Mouse (Mus musculus) retina, adult 2 months (tissue): ENCODE measurements around the gene Cfap97d1.
A peak's percentile ranks its signal among the peaks of the same experiment; 100 is the strongest.
"Not testable (repeated sequence)": the region's sequence is repeated elsewhere in the genome, so short reads cannot be mapped to it uniquely, and the experiment has no call there.

Source experiments
- DNase-seq: peaks from one replicate; pipeline ENCODE4 v3.0.0-alpha.2; 2012; ENCODE audit warnings: low read depth, low spot score

Cfap97d1 gene

DNA sequence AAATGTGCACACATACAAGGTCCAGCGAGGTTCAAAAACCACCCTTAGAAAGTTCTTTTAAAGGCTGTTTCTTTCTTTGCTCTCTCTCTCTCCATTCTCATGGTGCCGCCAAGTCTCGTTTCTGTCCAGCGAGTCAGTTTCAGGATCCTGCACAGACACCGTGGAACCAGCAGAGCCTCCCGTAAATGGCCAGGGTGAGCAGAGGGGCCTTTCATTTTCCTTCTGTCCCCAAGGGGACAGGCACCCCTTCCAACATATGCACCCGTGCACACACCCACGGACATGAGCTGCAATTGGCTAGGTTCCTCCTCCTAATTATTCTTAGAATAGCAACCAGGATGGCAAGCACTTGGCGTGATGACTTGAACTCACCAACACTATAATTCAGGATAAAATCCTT, 10.6 kb upstream of the Cfap97d1 start:
- no peak for DNase-seq

DNA sequence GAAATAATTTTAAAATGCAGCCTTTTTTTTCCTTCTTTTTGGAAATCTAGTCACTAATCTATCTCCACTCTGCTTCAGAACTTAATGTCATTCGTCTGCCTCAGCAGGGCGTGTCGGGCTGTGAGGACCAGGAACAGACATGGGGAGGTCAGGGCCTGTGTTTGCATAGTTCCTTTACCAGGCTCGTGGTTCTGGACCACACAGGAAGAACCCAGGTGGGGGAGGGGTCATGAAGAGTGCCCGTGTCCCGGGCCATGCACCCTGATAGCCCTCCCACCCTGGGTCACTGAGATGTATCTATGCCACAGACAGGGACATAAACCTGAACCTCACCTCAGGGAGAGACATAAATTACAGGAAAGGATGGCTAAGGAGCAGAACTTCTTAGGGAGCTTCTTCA, 9.9 kb upstream of the Cfap97d1 start:
- no peak for DNase-seq

DNA sequence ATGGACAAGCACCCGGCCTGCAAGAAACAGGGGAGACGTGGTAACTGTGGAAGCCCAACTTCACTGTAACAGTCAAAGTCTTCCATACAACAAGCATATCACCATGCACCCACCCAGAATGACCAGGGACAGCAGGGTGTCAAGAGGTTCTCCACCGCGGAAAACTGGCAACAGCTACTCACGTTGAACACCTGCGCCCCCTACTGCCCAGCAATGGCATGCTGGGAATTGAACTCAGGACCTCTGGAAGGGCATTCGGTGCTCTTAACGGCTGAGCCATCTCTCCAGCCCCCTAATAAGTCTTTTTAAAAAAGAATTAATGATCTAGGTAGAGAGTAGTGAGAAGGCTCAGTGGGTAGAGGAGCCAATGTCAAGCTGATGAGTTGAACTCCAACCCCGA, 9.2 kb upstream of the Cfap97d1 start:
- no peak for DNase-seq

DNA sequence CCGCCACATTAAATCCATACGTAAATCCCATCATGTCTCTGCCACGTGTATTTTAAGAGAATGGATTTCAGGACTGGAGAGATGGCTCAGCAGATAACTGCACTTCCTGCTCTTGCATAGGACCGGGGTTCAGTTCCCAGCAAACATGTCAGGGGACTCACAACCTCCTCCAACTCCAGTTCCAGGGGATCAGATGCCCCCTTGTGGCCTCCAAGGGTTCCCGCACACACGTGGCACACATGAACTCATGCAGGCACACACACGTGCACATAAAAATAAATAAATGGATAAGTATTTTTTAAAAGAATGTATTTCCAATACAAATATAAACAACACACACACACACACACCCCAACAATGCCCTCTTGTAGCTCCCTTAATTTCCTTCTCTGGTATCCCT, 7.1 kb upstream of the Cfap97d1 start:
- no peak for DNase-seq

DNA sequence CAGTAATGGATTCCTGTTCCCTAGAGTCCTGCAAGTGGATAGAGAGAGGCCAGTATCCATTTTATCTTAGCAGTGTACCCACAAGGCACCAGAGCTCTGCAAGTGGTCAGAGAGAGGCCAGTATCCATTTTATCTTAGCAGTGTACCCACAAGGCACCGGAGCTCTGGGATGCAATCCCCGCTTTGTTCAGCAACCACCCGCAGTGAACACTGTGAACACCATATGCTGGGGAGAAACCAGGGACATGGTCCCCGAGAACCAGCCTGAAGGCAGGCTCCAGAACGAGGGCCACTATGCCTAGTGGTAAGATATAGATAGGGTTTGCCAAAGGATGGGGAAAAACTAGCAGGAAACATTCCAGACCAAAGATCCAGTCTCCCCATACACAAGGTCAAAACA, 4.9 kb upstream of the Cfap97d1 start:
- DNase-seq, result no peak

DNA sequence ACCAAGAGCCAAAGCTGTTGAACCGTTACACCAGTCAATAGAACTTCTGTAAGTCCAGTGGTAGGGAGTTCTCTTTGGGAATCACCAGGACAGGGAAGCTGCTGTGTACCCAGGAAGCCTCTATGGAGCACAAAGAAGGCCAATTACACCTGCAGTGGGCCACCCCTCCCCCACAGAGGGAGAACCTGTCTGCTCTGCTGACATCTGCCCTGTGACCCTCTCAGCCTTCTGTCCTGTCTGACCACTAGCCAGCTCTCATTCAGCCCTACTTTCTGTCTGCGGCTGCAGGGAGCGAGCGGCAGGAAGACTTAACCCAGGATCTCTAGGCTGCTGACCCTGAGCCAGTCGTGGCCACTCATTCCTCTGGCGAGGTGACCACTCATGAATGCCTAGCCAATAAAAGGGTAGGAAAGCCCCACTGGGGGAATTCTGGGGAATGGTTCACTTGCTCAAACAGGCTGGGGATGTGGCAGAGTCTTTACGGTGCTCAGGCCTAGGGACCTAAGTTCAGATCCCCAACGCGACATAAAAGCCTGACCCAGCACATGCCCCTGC, 3.4 kb upstream of the Cfap97d1 start:
- DNase-seq, result no peak

DNA sequence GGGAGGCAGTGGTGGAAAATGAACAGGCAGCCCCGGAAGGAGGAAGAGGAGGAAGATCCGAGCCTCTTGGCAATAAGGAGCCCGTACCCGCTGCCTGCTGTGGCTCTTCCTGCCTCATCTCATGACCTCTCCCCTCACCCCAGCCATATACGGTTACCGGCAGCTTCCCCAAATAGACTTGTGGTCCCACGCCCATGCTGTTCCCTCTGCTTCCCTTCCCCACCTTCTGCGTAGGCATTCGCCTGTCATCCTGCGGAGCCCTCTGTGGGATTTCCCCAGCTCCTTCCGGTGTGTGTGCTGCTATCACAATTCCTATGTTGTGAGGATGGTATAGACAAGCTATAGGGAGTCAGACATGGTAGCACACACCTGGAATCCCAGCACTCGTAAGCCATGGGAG, 2.2 kb upstream of the Cfap97d1 start:
- no peak for DNase-seq

DNA sequence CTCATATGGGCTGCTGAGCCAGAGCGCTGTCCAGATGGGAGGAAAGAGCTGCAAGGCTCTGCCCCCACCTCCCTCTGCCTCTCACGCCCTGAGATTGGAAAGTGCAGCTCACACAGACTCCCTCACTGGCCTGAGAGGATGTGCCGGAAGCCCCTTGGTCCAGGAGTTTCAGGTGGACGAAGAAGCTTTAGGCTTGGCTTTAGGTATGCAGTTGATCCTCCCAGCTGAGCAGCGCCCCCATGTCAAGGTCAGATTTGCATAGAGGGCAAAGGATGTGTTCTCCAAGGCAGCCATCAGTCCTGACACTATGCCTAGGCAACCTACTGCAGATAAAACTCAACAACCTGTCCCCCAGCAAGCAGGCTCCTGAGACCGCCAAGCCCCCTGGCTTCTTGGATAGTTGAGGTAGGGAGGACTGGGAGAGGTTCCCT, 1.1 kb upstream of the Cfap97d1 start:
- DNase-seq, result no peak

DNA sequence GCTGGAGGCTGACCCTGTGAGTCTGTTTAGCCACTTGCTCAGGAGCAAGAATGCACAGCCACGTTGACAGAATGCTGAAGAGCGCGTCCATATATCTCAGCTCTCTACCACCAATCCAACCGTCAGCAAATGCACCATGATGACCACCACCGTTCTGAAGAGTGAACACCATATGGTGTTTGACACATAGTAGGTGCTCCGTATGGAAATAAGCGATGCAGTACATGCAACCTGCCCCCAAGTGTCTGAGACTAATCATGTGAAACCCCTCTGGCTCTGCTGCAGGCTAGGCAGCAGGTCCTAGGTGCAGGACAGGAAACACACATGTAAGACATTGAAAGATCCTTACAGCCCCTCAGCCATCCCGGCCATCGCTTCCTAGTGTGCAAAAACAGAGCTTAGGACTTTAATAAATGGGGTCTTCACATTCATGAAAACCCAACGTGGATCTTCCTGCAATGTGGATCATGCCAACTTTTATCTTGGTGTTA, 603 bp upstream of the Cfap97d1 start:
- no peak for DNase-seq

DNA sequence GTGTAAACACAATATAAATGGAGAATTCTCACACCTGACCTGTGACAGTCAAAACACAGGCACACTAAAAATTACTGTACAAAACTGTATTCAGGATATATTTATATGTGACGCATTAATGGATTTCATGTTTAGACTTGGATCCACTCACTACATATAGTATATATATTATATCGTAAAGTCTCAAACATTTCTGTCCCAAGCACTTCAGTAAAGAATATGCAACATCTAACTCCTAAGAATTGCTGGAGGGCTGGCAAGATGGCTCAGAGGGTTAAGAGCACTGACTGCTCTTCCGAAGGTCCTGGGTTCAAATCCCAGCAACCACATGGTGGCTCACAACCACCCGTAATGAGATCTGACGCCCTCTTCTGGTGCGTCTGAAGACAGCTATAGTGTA, 1.4 kb downstream of the Cfap97d1 start:
- DNase-seq, result not testable (repeated sequence)

DNA sequence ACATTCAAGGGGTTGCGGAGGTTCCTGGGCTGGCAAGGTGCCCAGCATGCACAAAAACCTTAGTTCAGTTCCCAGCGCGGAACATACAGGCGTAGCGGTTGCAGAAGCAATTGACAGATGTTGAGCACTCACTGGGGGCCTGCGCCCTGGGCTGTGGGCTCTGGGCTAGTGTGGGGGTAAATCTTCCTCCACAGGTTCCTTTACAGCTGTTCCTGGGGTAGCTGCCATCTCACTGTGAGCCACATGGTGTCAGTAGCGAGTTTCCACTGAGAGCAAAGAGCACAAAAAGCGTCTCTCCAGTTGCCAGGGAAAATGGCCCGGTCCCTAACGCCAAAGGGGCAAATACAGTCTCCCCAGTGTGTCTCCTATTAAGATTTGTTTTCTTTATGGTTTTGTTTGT, 1.9 kb downstream of the Cfap97d1 start:
- DNase-seq, result peak; percentile 50

DNA sequence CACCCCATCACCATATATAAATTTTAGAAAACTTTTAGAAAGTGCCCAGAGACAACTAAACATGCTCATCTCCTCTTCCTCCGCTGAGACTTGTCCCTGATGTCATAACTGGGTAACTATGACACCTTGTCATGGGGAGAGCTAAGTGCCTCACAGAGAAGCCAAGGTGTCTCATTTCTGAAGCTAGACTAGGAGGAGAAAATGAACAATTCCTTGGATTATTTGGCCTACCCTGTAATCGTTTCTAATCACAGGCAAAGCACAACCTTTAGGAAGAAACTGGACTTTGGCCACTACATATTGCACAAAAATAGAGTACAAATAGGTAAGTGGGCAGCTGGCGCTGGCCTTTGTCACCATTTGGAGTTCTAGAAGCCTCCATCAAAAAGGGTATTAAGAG, 2.8 kb downstream of the Cfap97d1 start, which contains the start of gene Dusp3:
TSS of gene Dusp3 (minus strand) at position 101 of the 400 bp plus-strand sequence.
- no peak for DNase-seq

DNA sequence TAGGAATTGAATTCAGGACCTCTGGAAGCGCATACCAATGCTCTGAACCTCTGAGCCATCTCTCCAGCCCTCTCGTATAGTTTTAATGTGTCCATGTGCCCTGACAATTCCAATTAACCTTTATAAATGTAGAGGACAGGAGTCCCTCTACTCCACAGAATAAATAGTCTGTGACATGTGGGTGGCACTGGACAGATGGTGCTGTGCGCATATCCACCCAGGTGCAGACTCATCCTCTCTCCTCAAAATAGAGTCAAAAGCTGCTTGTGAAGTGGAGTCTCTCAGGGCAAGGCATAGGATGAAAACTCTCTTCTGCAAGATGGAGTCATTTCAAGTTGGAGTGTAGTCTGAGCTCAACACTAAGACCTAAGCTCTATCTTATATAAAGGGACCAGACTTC, 6.2 kb downstream of the Cfap97d1 start:
- no peak for DNase-seq

DNA sequence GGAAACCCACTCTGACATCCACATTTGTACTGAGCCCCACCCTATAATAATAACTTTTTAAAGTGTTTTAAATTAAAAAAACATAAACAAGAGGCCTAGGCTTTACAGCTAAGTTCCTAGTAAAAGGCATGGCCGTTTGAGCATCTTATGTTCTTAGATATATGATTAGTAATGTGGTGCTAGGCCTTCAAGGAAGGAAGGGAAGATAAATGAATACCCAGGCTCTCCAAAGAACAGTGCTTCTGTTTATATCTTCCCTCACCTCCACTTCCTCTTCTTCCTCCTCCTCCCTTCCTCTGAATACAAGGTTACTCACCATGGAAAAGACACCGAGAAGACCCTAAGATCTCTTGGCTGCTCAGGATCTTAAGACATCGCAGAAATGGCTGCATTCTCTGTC, 7.7 kb downstream of the Cfap97d1 start:
- DNase-seq, result no peak

DNA sequence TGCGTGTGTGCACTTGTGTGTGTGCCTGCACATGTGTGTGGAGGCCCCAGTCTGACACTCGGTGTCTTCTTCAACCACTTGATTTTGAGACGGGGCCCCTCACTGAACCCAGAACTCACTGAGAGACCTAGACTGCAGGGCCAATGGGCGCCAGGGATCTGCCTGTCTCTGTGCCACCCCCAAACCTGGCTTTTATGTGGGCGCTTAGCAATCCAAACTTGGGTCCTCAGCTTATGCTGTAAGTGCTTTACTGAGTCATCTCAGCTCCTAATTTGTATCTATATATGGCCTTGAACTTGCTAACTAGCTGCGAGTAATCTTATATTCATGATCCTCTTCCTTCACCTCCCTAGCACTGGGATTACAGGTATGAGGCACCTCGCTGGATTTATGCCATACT, 8.3 kb downstream of the Cfap97d1 start:
- no peak for DNase-seq

DNA sequence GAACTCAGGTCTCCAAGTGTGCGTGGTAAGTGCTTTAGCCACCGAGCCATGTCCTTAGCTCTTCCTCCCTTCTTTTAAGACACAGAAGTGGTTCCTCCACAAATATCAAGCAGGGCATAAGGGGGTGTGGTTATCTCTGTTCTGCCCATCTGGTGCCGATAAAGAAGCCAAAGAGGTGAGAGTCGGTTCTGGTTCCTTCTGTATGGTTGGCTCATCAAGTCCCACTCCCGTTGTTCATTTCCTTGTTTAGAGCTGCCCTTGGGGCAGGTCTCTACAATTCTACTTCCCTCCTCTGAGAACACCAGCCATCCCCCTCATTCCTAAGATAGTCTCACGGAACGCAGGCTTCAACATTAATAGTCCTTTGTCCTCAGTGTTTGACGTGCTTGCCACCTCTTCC, 10.0 kb downstream of the Cfap97d1 start:
- DNase-seq, result no peak

DNA sequence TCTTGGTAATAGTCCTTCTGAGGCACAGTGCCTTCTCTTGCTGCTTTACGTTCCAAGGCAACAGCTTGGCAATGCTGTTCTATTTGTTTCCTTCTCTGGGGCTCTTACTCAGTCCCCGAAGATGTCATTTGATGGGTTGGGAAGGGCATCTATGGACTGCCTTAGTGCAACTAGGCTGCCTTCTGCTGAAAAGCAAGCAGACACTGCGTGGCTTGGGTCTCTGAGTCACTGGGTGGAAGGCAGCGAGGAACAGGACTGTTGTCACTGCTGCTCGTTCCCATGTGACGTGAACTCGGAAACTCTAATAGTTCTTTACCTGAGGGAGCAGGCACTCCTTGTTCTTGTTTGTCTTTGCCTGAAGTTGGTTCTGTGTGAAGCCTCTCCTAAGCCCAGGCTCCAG, 11.9 kb downstream of the Cfap97d1 start:
- DNase-seq, result no peak

DNA sequence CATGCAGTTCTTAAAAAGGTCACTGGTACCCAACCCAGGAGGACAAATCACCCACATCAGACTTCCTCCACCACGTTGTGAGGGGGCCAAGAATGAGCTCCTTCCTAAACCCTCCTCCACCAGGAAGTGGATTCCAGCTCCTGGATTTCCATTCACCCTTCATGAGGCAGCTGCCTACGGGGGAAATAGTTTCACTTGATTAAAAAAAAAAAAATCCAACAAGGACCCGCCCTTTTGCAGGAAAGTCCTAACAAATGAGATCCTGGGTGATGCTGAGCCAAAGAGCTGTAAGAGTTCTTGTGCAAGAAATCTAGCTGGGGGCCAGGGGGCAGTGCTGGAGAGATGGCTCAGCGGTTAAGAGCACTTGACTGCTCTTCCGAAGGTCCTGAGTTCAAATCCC, 14.2 kb downstream of the Cfap97d1 start:
- DNase-seq, result no peak

DNA sequence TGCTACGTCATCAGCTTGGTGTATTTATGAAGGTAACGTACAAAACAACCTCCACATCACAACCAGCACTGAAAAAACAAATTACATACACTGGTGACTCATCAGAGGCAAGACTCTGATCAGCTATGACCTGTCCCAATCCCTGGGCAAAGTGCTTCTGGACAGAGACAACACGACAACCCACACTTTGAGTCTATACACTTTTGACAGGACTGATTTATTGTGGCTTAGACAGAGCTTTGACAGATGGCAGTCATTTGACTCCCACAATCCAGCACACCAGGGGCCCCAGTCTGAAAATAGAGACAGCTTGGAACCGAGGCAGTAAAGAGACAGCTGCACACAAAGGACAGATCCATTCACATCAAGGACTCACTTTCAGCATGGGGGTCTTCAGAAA, 15.4 kb downstream of the Cfap97d1 start:
- no peak for DNase-seq

DNA sequence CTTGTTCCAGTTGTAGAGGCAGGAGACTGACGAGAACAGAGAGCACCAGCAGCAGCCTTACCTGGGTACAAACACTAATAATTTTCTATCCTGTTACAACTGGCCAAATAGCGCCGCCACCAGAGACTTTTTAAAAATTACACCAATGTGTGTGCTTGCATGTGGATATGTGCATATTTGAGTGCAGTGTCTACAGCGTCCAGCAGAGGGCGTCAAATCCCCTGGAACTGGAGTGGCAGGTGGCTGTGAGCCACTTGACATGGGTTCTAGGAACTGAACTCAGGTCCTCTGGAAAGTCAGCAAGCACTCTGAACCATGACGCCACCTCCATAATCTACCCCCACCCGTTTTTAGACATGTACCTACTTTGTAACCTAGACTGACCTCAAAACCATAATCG, 20.2 kb downstream of the Cfap97d1 start:
- DNase-seq, result no peak

DNA sequence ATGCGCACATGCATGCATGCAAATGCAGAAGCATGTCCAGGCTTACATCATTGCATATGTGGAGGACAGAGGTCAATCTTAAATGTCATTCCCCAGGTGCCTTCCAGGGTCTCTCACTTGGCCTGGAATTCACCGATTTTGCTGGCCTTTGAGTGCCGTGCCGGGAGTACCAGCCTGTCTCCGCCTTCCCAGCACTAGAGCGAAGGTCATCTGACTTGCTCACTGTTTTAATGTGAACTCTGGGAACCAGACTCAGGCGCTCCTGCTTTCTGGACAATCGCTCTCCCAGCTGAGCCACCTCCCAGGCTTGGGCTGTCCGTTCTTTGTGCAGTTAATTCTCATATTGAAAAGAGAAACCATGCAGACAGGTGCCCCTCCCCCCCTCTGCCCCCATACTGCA, 22.2 kb downstream of the Cfap97d1 start:
- DNase-seq, result no peak

DNA sequence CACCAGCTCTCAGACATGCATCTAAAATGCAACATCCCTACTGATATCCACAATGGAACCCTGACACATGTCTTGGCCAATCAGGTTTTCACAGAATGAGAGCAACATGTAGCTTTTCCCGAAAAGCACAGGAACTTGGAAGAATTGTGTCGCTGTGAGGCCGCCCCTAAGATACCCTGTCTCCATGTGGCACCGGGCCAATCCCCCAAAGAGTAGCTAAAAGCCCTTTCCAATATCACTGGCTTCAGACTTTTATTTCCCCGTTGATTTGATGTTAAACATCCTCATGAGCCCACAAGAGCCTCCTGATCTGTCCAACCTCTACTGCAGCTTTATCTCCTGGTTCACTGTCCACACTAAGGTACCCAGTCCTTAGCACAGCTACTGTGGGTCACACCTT, 22.6 kb downstream of the Cfap97d1 start:
- DNase-seq, result no peak

DNA sequence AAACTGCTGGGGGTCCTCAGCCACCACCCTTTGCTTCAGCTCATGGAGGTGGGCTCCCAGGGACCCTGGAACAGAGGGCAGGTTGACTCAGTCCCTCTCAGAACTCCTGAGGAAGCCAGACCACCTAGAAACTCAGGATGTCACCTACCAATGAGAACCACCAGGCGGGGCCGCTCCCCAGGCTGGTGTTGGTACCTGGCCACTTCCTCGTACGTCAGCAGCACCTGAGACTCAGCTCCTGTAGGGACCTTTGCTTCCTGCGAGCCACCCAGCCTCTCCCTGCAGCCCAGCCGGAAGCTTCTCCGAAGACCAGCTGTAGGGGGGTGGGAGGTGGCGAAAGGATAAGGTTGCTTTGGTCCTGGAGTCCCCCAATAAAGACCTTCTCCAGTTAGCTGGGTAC, 24.3 kb downstream of the Cfap97d1 start:
- DNase-seq, result no peak

DNA sequence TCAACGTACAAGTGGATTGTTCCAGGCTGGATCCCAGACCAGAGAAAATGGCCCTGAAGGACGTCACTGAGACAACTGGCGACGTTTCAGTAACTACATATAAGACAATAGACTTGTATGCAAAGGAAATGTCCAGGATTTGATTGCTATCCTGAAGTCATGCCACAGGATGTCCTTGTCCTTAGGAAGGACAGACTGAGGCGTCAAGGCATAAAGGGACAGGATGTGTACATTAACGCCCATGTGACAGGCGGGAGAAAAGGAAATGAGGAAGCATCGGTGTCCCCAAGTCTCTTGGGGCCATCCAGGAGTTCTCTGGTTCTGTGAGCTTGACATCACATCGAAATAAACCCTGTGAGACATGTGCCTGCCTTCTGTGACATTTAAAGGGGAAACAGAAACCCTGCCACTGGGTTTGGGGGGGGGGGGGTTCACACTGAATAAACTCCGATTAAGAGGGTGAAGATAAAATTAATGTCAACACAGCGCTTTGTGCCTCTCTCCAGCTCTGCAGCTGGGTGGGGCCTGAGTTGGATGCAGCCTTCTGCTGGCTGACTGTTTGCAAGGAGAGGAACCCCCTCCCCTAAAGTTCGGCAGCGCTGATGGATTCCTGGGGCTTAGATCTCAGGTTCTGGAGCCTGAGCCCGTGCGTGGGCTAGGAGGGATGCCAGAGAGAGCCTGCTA, 25.0 kb downstream of the Cfap97d1 start:
- DNase-seq, result no peak
